Mouse (Mus musculus): ENCODE measurements around the gene Dhx32. TPM values are rescaled to one million over a fixed set of nuclear protein-coding genes. Genes with fewer than 3 reads are reported as not detected.

The Dhx32 gene
- polyA plus RNA-seq, 1 experiment from 2014 or later: 89.5 TPM

- H3K4me2 ChIP-seq (ENCODE audit: low read depth, low read length): no peak overlapping the region
- no peaks in the 10 kb centered on the region for H3K9me3 ChIP-seq (ENCODE audit: control insufficient read depth, low read length)
- no peak overlapping the region for H3K9ac ChIP-seq (ENCODE audit: low read depth, low read length)
- no peaks in the 10 kb centered on the region for H3K27me3 ChIP-seq (replicated peaks; ENCODE audit: control insufficient read depth, insufficient read depth, low read length)
- H3K36me3 ChIP-seq (ENCODE audit: control insufficient read depth, insufficient read depth, low read length): peaks cover 8% of the 10 kb centered on the region
- no peak overlapping the region for H3K4me3 ChIP-seq (ENCODE audit: low read length)
- no peak overlapping the region for H3K27ac ChIP-seq (ENCODE audit: low read length)
- no peak for ATAC-seq
- WGBS: 82% methylated on average over 10 of the region's 10 CpGs
- H3K4me1 ChIP-seq (ENCODE audit: control insufficient read depth, insufficient read depth, low read length): no peaks in the 10 kb centered on the region
Observed at GRCm38 (mm10) chr7:133724844-133725243, 57.7 kb downstream of the Dhx32 start.

GRCm38 (mm10) chr7:133720616-133721015, 61.9 kb downstream of the Dhx32 start:
- 89% methylated on average over 11 of the region's 11 CpGs for WGBS
- Histone ChIP-seq H3K4me2 (ENCODE audit: low read depth, low read length) (no peak overlapping the region), H3K9me3 (ENCODE audit: control insufficient read depth, low read length) (no peaks in the 10 kb centered on the region), H3K9ac (ENCODE audit: low read depth, low read length) (no peak overlapping the region), H3K4me3 (ENCODE audit: low read length) (no peak overlapping the region), H3K27ac (ENCODE audit: low read length) (no peak overlapping the region), H3K4me1 (ENCODE audit: control insufficient read depth, insufficient read depth, low read length) (no peaks in the 10 kb centered on the region), H3K27me3 (replicated peaks; ENCODE audit: control insufficient read depth, insufficient read depth, low read length) (no peaks in the 10 kb centered on the region), H3K36me3 (ENCODE audit: control insufficient read depth, insufficient read depth, low read length) (peaks cover 25% of the 10 kb centered on the region)
- ATAC-seq: no peak

GRCm38 (mm10) chr7:133718580-133718979, 63.9 kb downstream of the Dhx32 start:
- Histone ChIP-seq H3K27ac (ENCODE audit: low read length) (no peak overlapping the region), H3K4me2 (ENCODE audit: low read depth, low read length) (no peak overlapping the region), H3K36me3 (ENCODE audit: control insufficient read depth, insufficient read depth, low read length) (peaks cover 34% of the 10 kb centered on the region), H3K4me1 (ENCODE audit: control insufficient read depth, insufficient read depth, low read length) (no peaks in the 10 kb centered on the region), H3K9ac (ENCODE audit: low read depth, low read length) (no peak overlapping the region), H3K27me3 (replicated peaks; ENCODE audit: control insufficient read depth, insufficient read depth, low read length) (no peaks in the 10 kb centered on the region), H3K4me3 (ENCODE audit: low read length) (no peak overlapping the region), H3K9me3 (ENCODE audit: control insufficient read depth, low read length) (no peaks in the 10 kb centered on the region)
- WGBS: 96% methylated on average over 1 of the region's 1 CpGs
- ATAC-seq: no peak

- H3K9me3 ChIP-seq (ENCODE audit: control insufficient read depth, low read length): no peaks in the 10 kb centered on the region
- WGBS: 81% methylated on average over 4 of the region's 4 CpGs
- H3K4me3 ChIP-seq (ENCODE audit: low read length): no peak overlapping the region
- no peak for ATAC-seq
- H3K9ac ChIP-seq (ENCODE audit: low read depth, low read length): no peak overlapping the region
- 0 out of 2 replicates have a peak, but pooled peaks cover 3% of the 10 kb centered on the region for H3K4me1 ChIP-seq (ENCODE audit: control insufficient read depth, insufficient read depth, low read length)
- H3K4me2 ChIP-seq (ENCODE audit: low read depth, low read length): no peak overlapping the region
- no peaks in the 10 kb centered on the region for H3K27me3 ChIP-seq (replicated peaks; ENCODE audit: control insufficient read depth, insufficient read depth, low read length)
- H3K36me3 ChIP-seq (ENCODE audit: control insufficient read depth, insufficient read depth, low read length): peaks cover 31% of the 10 kb centered on the region
- H3K27ac ChIP-seq (ENCODE audit: low read length): no peak overlapping the region
Observed at GRCm38 (mm10) chr7:133715387-133715786, 67.1 kb downstream of the Dhx32 start.

DNA sequence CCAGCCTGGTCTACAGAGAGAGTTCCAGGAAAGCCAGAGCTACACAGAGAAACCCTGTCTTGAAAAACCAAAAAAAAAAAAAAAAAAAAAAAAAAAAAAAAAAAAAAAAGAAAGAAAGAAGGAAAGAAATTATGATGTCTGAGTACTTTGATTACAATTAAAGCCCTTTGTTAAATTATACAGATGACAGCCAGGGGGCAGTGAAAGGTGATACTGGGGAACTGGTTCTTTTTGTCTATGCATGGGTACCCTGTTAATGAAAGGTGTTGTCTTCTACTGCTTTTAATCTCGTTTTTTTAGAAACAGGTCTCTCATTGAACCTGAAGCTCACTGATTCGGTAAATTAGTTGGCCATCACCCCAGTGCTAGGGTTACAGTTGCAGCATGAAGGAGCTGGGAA, 75.2 kb downstream of the Dhx32 start:
- ATAC-seq: no peak
- H3K36me3 ChIP-seq (ENCODE audit: control insufficient read depth, insufficient read depth, low read length): 0 out of 2 replicates have a peak, but pooled peaks cover 2% of the 10 kb centered on the region
- H3K27me3 ChIP-seq (replicated peaks; ENCODE audit: control insufficient read depth, insufficient read depth, low read length): no peaks in the 10 kb centered on the region
- H3K4me2 ChIP-seq (ENCODE audit: low read depth, low read length): no peak overlapping the region
- no peak overlapping the region for H3K4me3 ChIP-seq (ENCODE audit: low read length)
- 0 out of 2 replicates have a peak, but pooled peaks cover 3% of the 10 kb centered on the region for H3K4me1 ChIP-seq (ENCODE audit: control insufficient read depth, insufficient read depth, low read length)
- H3K9me3 ChIP-seq (ENCODE audit: control insufficient read depth, low read length): peaks cover 3% of the 10 kb centered on the region; the same call in 1 of the 2 replicates
- no peak overlapping the region for H3K9ac ChIP-seq (ENCODE audit: low read depth, low read length)
- 89% methylated on average over 2 of the region's 2 CpGs for WGBS
- H3K27ac ChIP-seq (ENCODE audit: low read length): no peak overlapping the region

GRCm38 (mm10) chr7:133703906-133704305, 78.6 kb downstream of the Dhx32 start:
- 92% methylated on average over 7 of the region's 7 CpGs for WGBS
- no peak for ATAC-seq
- Histone ChIP-seq H3K4me1 (ENCODE audit: control insufficient read depth, insufficient read depth, low read length) (no peaks in the 10 kb centered on the region), H3K27ac (ENCODE audit: low read length) (no peak overlapping the region), H3K36me3 (ENCODE audit: control insufficient read depth, insufficient read depth, low read length) (no peaks in the 10 kb centered on the region; the same call in 1 of the 2 replicates), H3K9ac (ENCODE audit: low read depth, low read length) (no peak overlapping the region), H3K9me3 (ENCODE audit: control insufficient read depth, low read length) (peaks cover 3% of the 10 kb centered on the region; the same call in 1 of the 2 replicates), H3K27me3 (replicated peaks; ENCODE audit: control insufficient read depth, insufficient read depth, low read length) (no peaks in the 10 kb centered on the region), H3K4me2 (ENCODE audit: low read depth, low read length) (no peak overlapping the region), H3K4me3 (ENCODE audit: low read length) (no peak overlapping the region)

- no peak overlapping the region for H3K4me2 ChIP-seq (ENCODE audit: low read depth, low read length)
- H3K27me3 ChIP-seq (replicated peaks; ENCODE audit: control insufficient read depth, insufficient read depth, low read length): no peaks in the 10 kb centered on the region
- H3K4me1 ChIP-seq (ENCODE audit: control insufficient read depth, insufficient read depth, low read length): no peaks in the 10 kb centered on the region
- no peak overlapping the region for H3K4me3 ChIP-seq (ENCODE audit: low read length)
- no peak overlapping the region for H3K9ac ChIP-seq (ENCODE audit: low read depth, low read length)
- H3K36me3 ChIP-seq (ENCODE audit: control insufficient read depth, insufficient read depth, low read length): no peaks in the 10 kb centered on the region; the same call in 1 of the 2 replicates
- peaks cover under 1% of the 10 kb centered on the region; the same call in 1 of the 2 replicates for H3K9me3 ChIP-seq (ENCODE audit: control insufficient read depth, low read length)
- ATAC-seq: peak; percentile 63; the same call in 1 of the 2 replicates
- 72% methylated on average over 10 of the region's 10 CpGs for WGBS
- H3K27ac ChIP-seq (ENCODE audit: low read length): no peak overlapping the region
Observed at GRCm38 (mm10) chr7:133702333-133702732, 80.2 kb downstream of the Dhx32 start.

GRCm38 (mm10) chr7:133701366-133701765, 81.2 kb downstream of the Dhx32 start:
- Histone ChIP-seq H3K27ac (ENCODE audit: low read length) (no peak overlapping the region), H3K4me2 (ENCODE audit: low read depth, low read length) (no peak overlapping the region), H3K36me3 (ENCODE audit: control insufficient read depth, insufficient read depth, low read length) (no peaks in the 10 kb centered on the region; the same call in 1 of the 2 replicates), H3K4me3 (ENCODE audit: low read length) (no peak overlapping the region), H3K27me3 (replicated peaks; ENCODE audit: control insufficient read depth, insufficient read depth, low read length) (no peaks in the 10 kb centered on the region), H3K9me3 (ENCODE audit: control insufficient read depth, low read length) (no peaks in the 10 kb centered on the region), H3K4me1 (ENCODE audit: control insufficient read depth, insufficient read depth, low read length) (no peaks in the 10 kb centered on the region), H3K9ac (ENCODE audit: low read depth, low read length) (no peak overlapping the region)
- 96% methylated on average over 7 of the region's 7 CpGs for WGBS
- no peak for ATAC-seq

GRCm38 (mm10) chr7:133699885-133700284, 82.6 kb downstream of the Dhx32 start:
- no peak overlapping the region for H3K9ac ChIP-seq (ENCODE audit: low read depth, low read length)
- no peak overlapping the region for H3K27ac ChIP-seq (ENCODE audit: low read length)
- H3K36me3 ChIP-seq (ENCODE audit: control insufficient read depth, insufficient read depth, low read length): no peaks in the 10 kb centered on the region; the same call in 1 of the 2 replicates
- 81% methylated on average over 4 of the region's 4 CpGs for WGBS
- no peak for ATAC-seq
- no peak overlapping the region for H3K4me2 ChIP-seq (ENCODE audit: low read depth, low read length)
- no peaks in the 10 kb centered on the region for H3K9me3 ChIP-seq (ENCODE audit: control insufficient read depth, low read length)
- H3K27me3 ChIP-seq (replicated peaks; ENCODE audit: control insufficient read depth, insufficient read depth, low read length): no peaks in the 10 kb centered on the region
- H3K4me3 ChIP-seq (ENCODE audit: low read length): no peak overlapping the region
- H3K4me1 ChIP-seq (ENCODE audit: control insufficient read depth, insufficient read depth, low read length): no peaks in the 10 kb centered on the region
